Mouse (Mus musculus) MEL (cell line): ENCODE measurements around the gene Psmd5.

Experiments used
- CTCF ChIP-seq, 3 experiments: IDR thresholded peaks in 2 of 3; conservative IDR thresholded peaks in 1 of 3; 2 replicates each; pipeline ENCODE4 v1.5.1; 2011 to 2012; ENCODE audit warnings: low read length in 3 of 3, low read depth in 2 of 3, mild to moderate bottlenecking in 2 of 3, improper control_type of control experiment in 1 of 3, inconsistent platforms in 1 of 3, mixed read lengths in 1 of 3, moderate library complexity in 1 of 3; ENCODE audit not compliant: control insufficient read depth in 1 of 3, insufficient read depth in 1 of 3, poor library complexity in 1 of 3, severe bottlenecking in 1 of 3
- E2F4 ChIP-seq: IDR thresholded peaks from 2 replicates; pipeline ENCODE4 v1.6.1; 2011; ENCODE audit warnings: low read depth, low read length, improper control_type of control experiment, borderline replicate concordance
- MAX ChIP-seq: IDR thresholded peaks from 2 replicates; pipeline ENCODE4 v1.6.1; 2011; ENCODE audit warnings: low read length, improper control_type of control experiment
- ZC3H11A ChIP-seq: IDR thresholded peaks from 2 replicates; pipeline ENCODE4 v1.6.1; 2012; ENCODE audit warnings: low read depth, mild to moderate bottlenecking, inconsistent platforms, low read length, improper control_type of control experiment
- ZKSCAN1 ChIP-seq: IDR thresholded peaks from 2 replicates; pipeline ENCODE4 v1.6.1; 2012; ENCODE audit warnings: low read depth, mild to moderate bottlenecking, inconsistent platforms, low read length, improper control_type of control experiment, moderate library complexity
- ZNF384 ChIP-seq: IDR thresholded peaks from 2 replicates; pipeline ENCODE4 v1.6.1; 2012; ENCODE audit warnings: low read depth, mild to moderate bottlenecking, inconsistent platforms, low read length, improper control_type of control experiment

- TF ChIP-seq ZKSCAN1 (no peak), MAX (no peak), ZNF384 (no peak), CTCF (IDR thresholded peaks at IDR 0.05 in 2 of 3, conservative IDR thresholded peaks at IDR 0.05 in 1 of 3; ENCODE audit: control insufficient read depth in 1 of 3, insufficient read depth in 1 of 3, low read depth in 2 of 3, low read length in 3 of 3, poor library complexity in 1 of 3, severe bottlenecking in 1 of 3) (no peak), E2F4 (no peak), ZC3H11A (no peak)
Measured at GRCm38 (mm10) chr2:34800371-34800770, 74.4 kb downstream of the Psmd5 start.
